Comparison of ENCODE assay signal across 23 mouse cellular contexts in genomic region chr9:78126643-78127042, GRCm38 (mm10). TPM values are rescaled to one million over a fixed set of nuclear protein-coding genes. Genes with fewer than 3 reads are reported as not detected.
DNase-seq lines count a peak whose midpoint lies in the region; ATAC-seq lines count a peak whose summit lies in the region.
"Had no signal": no experiment of that assay in that cellular context is flagged by ENCODE, and none has a peak within 500 bp of the region (broad histone marks: within the 10 kb centered on the region; RNA-seq: fewer than 3 reads in every experiment).

No protein-coding gene starts in this region.

- no peaks in the 10 kb centered on the region for H3K9me3 ChIP-seq in forebrain, embryonic 14.5 days (replicated peaks; ENCODE audit: control insufficient read depth, low read length)
- H3K9me3 ChIP-seq in forebrain, embryonic 15.5 days, result no peaks in the 10 kb centered on the region
- no peaks in the 10 kb centered on the region for H3K9me3 ChIP-seq in kidney, embryonic 16.5 days (ENCODE audit: low read length)
- H3K9me3 ChIP-seq in midbrain, embryonic 16.5 days (replicated peaks; ENCODE audit: control insufficient read depth, low read length, poor library complexity, severe bottlenecking), result no peaks in the 10 kb centered on the region
- H3K9me3 ChIP-seq: heart, embryonic 13.5 days had no signal

- DNase-seq in forebrain, embryonic 14.5 days (ENCODE audit: low spot score), result peak; percentile 12
- no peak for DNase-seq in kidney, postnatal 25 days
- DNase-seq in retina, embryonic 14.5 days (ENCODE audit: low spot score), result peak; percentile 20
- no peak for DNase-seq in retina, postnatal 1 day
- DNase-seq in cerebellum, postnatal 25 days, result no peak
- DNase-seq: adrenal gland, postnatal 14 days; cerebellum, adult 8-10 months; gastrocnemius, postnatal 10 days; heart, adult 18-20 months; heart, postnatal 36 days; kidney, adult 11 months; kidney, postnatal 14 days; left cerebral cortex, postnatal 4 days; liver; right cerebral cortex, postnatal 25 days had no signal

- 0 out of 2 replicates have a peak, but pooled peaks have one; percentile 29 for ATAC-seq in forebrain, embryonic 14.5 days
- ATAC-seq in forebrain, embryonic 15.5 days (replicated peaks), result no peak
- 0 out of 2 replicates have a peak, but pooled peaks have one; percentile 43 for ATAC-seq in kidney, embryonic 16.5 days (ENCODE audit: low FRiP score, low TSS enrichment)
- 0 out of 2 replicates have a peak, but pooled peaks have one; percentile 33 for ATAC-seq in midbrain, embryonic 16.5 days
- ATAC-seq: activated CD4-positive, CD25-positive, alpha-beta regulatory T cell, adult 4 months; CD4-positive, CD25-positive, alpha-beta regulatory T cell, adult 4 months; lung, postnatal 0 days had no signal

- H3K27ac ChIP-seq in forebrain, embryonic 14.5 days (ENCODE audit: low read depth, low read length), result 0 out of 2 replicates have a peak overlapping the region, but pooled peaks have one; percentile 5
- no peak overlapping the region for H3K27ac ChIP-seq in forebrain, embryonic 15.5 days (replicated peaks)
- H3K27ac ChIP-seq in kidney, embryonic 16.5 days (ENCODE audit: low read length), result no peak overlapping the region
- peak overlapping the region; percentile 29; the same call in 1 of the 2 replicates for H3K27ac ChIP-seq in midbrain, embryonic 16.5 days (ENCODE audit: low read length)
- H3K27ac ChIP-seq: heart, embryonic 13.5 days; left cerebral cortex, adult 2 months had no signal

- 27% methylated on average over 10 of the region's 10 CpGs for WGBS in forebrain, embryonic 14.5 days
- WGBS in forebrain, embryonic 15.5 days, result 24% methylated on average over 10 of the region's 10 CpGs
- WGBS in kidney, embryonic 16.5 days, result 40% methylated on average over 10 of the region's 10 CpGs
- WGBS in midbrain, embryonic 16.5 days, result 58% methylated on average over 10 of the region's 10 CpGs

- H3K4me3 ChIP-seq in forebrain, embryonic 14.5 days (ENCODE audit: low read depth, low read length), result no peak overlapping the region
- H3K4me3 ChIP-seq in forebrain, embryonic 15.5 days, result no peak overlapping the region
- no peak overlapping the region for H3K4me3 ChIP-seq in kidney, embryonic 16.5 days (ENCODE audit: low read length)
- no peak overlapping the region for H3K4me3 ChIP-seq in midbrain, embryonic 16.5 days (ENCODE audit: low read depth, low read length)
- H3K4me3 ChIP-seq: heart, embryonic 13.5 days; left cerebral cortex, adult 2 months had no signal

- no peaks in the 10 kb centered on the region for H3K27me3 ChIP-seq in forebrain, embryonic 14.5 days (replicated peaks; ENCODE audit: control insufficient read depth, insufficient read depth, low read length)
- no peaks in the 10 kb centered on the region for H3K27me3 ChIP-seq in forebrain, embryonic 15.5 days
- H3K27me3 ChIP-seq in kidney, embryonic 16.5 days (ENCODE audit: insufficient read depth, low read length), result no peaks in the 10 kb centered on the region
- no peaks in the 10 kb centered on the region for H3K27me3 ChIP-seq in midbrain, embryonic 16.5 days (ENCODE audit: control insufficient read depth, insufficient read depth, low read depth, low read length)
- H3K27me3 ChIP-seq: heart, embryonic 13.5 days had no signal

- peaks cover 17% of the 10 kb centered on the region for H3K4me1 ChIP-seq in forebrain, embryonic 14.5 days (ENCODE audit: control insufficient read depth, insufficient read depth, low read length)
- H3K4me1 ChIP-seq in forebrain, embryonic 15.5 days, result peaks cover 19% of the 10 kb centered on the region
- peaks cover 21% of the 10 kb centered on the region for H3K4me1 ChIP-seq in kidney, embryonic 16.5 days (ENCODE audit: insufficient read depth, low read length)
- H3K4me1 ChIP-seq in midbrain, embryonic 16.5 days (ENCODE audit: control insufficient read depth, insufficient read depth, low read length), result peaks cover 15% of the 10 kb centered on the region

- H3K9ac ChIP-seq in forebrain, embryonic 14.5 days (ENCODE audit: low read length), result no peak overlapping the region
- H3K9ac ChIP-seq in forebrain, embryonic 15.5 days (replicated peaks), result no peak overlapping the region
- H3K9ac ChIP-seq in kidney, embryonic 16.5 days (replicated peaks; ENCODE audit: low read length), result no peak overlapping the region
- H3K9ac ChIP-seq in midbrain, embryonic 16.5 days (ENCODE audit: low read depth, low read length), result no peak overlapping the region
- H3K9ac ChIP-seq: heart, embryonic 13.5 days had no signal

- no peak overlapping the region for H3K4me2 ChIP-seq in forebrain, embryonic 14.5 days (ENCODE audit: low read length)
- no peak overlapping the region for H3K4me2 ChIP-seq in forebrain, embryonic 15.5 days (replicated peaks)
- H3K4me2 ChIP-seq in kidney, embryonic 16.5 days (replicated peaks; ENCODE audit: low read depth, low read length), result no peak overlapping the region
- H3K4me2 ChIP-seq in midbrain, embryonic 16.5 days (ENCODE audit: low read length), result no peak overlapping the region
- H3K4me2 ChIP-seq: heart, embryonic 13.5 days had no signal

- H3K36me3 ChIP-seq in forebrain, embryonic 14.5 days (ENCODE audit: control insufficient read depth, insufficient read depth, low read length), result peaks cover 14% of the 10 kb centered on the region
- H3K36me3 ChIP-seq in forebrain, embryonic 15.5 days, result peaks cover 5% of the 10 kb centered on the region; the same call in 1 of the 2 replicates
- H3K36me3 ChIP-seq in kidney, embryonic 16.5 days (ENCODE audit: insufficient read depth, low read length), result 0 out of 2 replicates have a peak, but pooled peaks cover 6% of the 10 kb centered on the region
- H3K36me3 ChIP-seq in midbrain, embryonic 16.5 days (ENCODE audit: control insufficient read depth, insufficient read depth, low read length), result no peaks in the 10 kb centered on the region

RNA-seq across cellular contexts. Expression of gene Ick, which starts 17.7 kb away (rescaled TPM):
- polyA plus RNA-seq in forebrain, embryonic 14.5 days (2014; fragmentation: Nextera tagmentation; extraction: Ambion mirVana), result 30.6 and 33.8 TPM in 2 replicates
- 37.5 and 39.8 TPM in 2 replicates for polyA plus RNA-seq in forebrain, embryonic 15.5 days (2015; fragmentation: Nextera tagmentation; extraction: Ambion mirVana)
- 21.7 and 24.5 TPM in 2 replicates for polyA plus RNA-seq in kidney, embryonic 16.5 days (2015; fragmentation: Nextera tagmentation; extraction: Ambion mirVana)
- 42.5 and 44.5 TPM in 2 replicates for polyA plus RNA-seq in midbrain, embryonic 16.5 days (2015; fragmentation: Nextera tagmentation; extraction: Ambion mirVana)

RNA-seq across cellular contexts. Expression of gene Fbxo9, which starts 17.8 kb away (rescaled TPM):
- polyA plus RNA-seq in forebrain, embryonic 14.5 days (2014; fragmentation: Nextera tagmentation; extraction: Ambion mirVana), result 50.3 and 53.0 TPM in 2 replicates
- polyA plus RNA-seq in forebrain, embryonic 15.5 days (2015; fragmentation: Nextera tagmentation; extraction: Ambion mirVana), result 51.4 and 54.3 TPM in 2 replicates
- 44.3 and 45.2 TPM in 2 replicates for polyA plus RNA-seq in kidney, embryonic 16.5 days (2015; fragmentation: Nextera tagmentation; extraction: Ambion mirVana)
- polyA plus RNA-seq in midbrain, embryonic 16.5 days (2015; fragmentation: Nextera tagmentation; extraction: Ambion mirVana), result 74.0 and 81.0 TPM in 2 replicates

RNA-seq across cellular contexts. Expression of gene Gsta4, which starts 55.9 kb away (rescaled TPM):
- polyA plus RNA-seq in forebrain, embryonic 14.5 days (2014; fragmentation: Nextera tagmentation; extraction: Ambion mirVana), result 22.2 and 24.1 TPM in 2 replicates
- 16.0 and 16.8 TPM in 2 replicates for polyA plus RNA-seq in forebrain, embryonic 15.5 days (2015; fragmentation: Nextera tagmentation; extraction: Ambion mirVana)
- polyA plus RNA-seq in kidney, embryonic 16.5 days (2015; fragmentation: Nextera tagmentation; extraction: Ambion mirVana), result 134 and 150 TPM in 2 replicates
- 14.3 and 18.5 TPM in 2 replicates for polyA plus RNA-seq in midbrain, embryonic 16.5 days (2015; fragmentation: Nextera tagmentation; extraction: Ambion mirVana)

Comparison
In these comparisons a context has a peak if more than half of its experiments do, and no peak if none do; other contexts are left out.
1. DNase-seq: peak in forebrain, embryonic 14.5 days (single experiment) and retina, embryonic 14.5 days (single experiment); none in kidney, postnatal 25 days (0 of 2), retina, postnatal 1 day (single experiment) and cerebellum, postnatal 25 days (0 of 2).
2. H3K27ac ChIP-seq: peak in forebrain, embryonic 14.5 days (single experiment) and midbrain, embryonic 16.5 days (single experiment); none in forebrain, embryonic 15.5 days (single experiment) and kidney, embryonic 16.5 days (single experiment).